Mouse (Mus musculus) liver, postnatal 0 days (tissue): ENCODE data around the gene Smco2. TPM values are rescaled to one million over a fixed set of nuclear protein-coding genes. Genes with fewer than 3 reads are reported as not detected.
A peak's percentile ranks its signal among the peaks of the same experiment; 100 is the strongest.

Experiments used
- ATAC-seq: fragments of 200-750 bp; cut with Nextera tagmentation; 2 replicates; pipeline ENCODE4 v1.8.0; 2017; ENCODE audit warnings: mild to moderate bottlenecking, moderate library complexity
- DNase-seq: peaks from one replicate; pipeline ENCODE4 v3.0.0-alpha.2; 2016
- H3K27ac ChIP-seq: fragments of 300-500 bp; sonication (generic); 2 replicates; pipeline ENCODE4 v1.5.1; 2014; ENCODE audit warnings: antibody characterized with exemption, moderate library complexity, mild to moderate bottlenecking, low read depth
- H3K27me3 ChIP-seq: fragments of 300-500 bp; sonication (generic); 2 replicates; pipeline ENCODE4 v1.6.1; 2014; ENCODE audit warnings: low read length, control low read depth, mixed read lengths; ENCODE audit not compliant: insufficient read depth
- H3K36me3 ChIP-seq: fragments of 300-500 bp; sonication (generic); replicated peaks from 2 replicates; pipeline ENCODE4 v1.6.1; 2014; ENCODE audit warnings: mild to moderate bottlenecking, control low read depth, low read length, moderate library complexity, mixed read lengths; ENCODE audit not compliant: insufficient read depth
- H3K4me1 ChIP-seq: fragments of 300-500 bp; sonication (generic); 2 replicates; pipeline ENCODE4 v1.6.1; 2014; ENCODE audit warnings: antibody characterized with exemption, mild to moderate bottlenecking, control low read depth; ENCODE audit not compliant: insufficient read depth
- H3K4me2 ChIP-seq: fragments of 300-500 bp; sonication (generic); 2 replicates; pipeline ENCODE4 v1.6.1; 2014; ENCODE audit warnings: low read depth, mild to moderate bottlenecking, low read length, moderate library complexity, mixed read lengths
- H3K4me3 ChIP-seq: fragments of 300-500 bp; sonication (generic); 2 replicates; pipeline ENCODE4 v1.5.1; 2014; ENCODE audit warnings: low read depth, low read length
- H3K9ac ChIP-seq: fragments of 300-500 bp; sonication (generic); replicated peaks from 2 replicates; pipeline ENCODE4 v1.6.1; 2014; ENCODE audit warnings: mild to moderate bottlenecking, moderate library complexity
- H3K9me3 ChIP-seq: fragments of 300-500 bp; sonication (generic); 2 replicates; pipeline ENCODE4 v1.6.1; 2016; ENCODE audit warnings: mild to moderate bottlenecking, control low read depth, low read length, mixed read lengths
- CTCF ChIP-seq: sonication (generic); IDR thresholded peaks from 2 replicates; pipeline ENCODE4 v1.5.1; 2016; ENCODE audit warnings: antibody characterized with exemption, low read depth
- EP300 ChIP-seq: IDR thresholded peaks from 2 replicates; pipeline ENCODE4 v1.6.1; 2016; ENCODE audit warnings: antibody characterized with exemption, low read depth, mild to moderate bottlenecking
- WGBS: fragments of 180-500 bp; shearing (Covaris S2); extraction: QIAGEN DNeasy Blood & Tissue Kit; methylation state at CpG from one replicate; pipeline ENCODE4 v1.1.7; 2014; ENCODE audit not compliant: insufficient replicate concordance; 5-methylcytosine and 5-hydroxymethylcytosine counted together
- polyA plus RNA-seq: library from polyadenylated mRNA; unstranded; fragments of >200 nt; fragmentation: Nextera tagmentation; extraction: Ambion mirVana; gene quantifications from 2 replicates; pipeline ENCODE4 v1.2.1, GENCODE M21; 2015

Gene Smco2
- not detected in 2 replicates for polyA plus RNA-seq

DNA sequence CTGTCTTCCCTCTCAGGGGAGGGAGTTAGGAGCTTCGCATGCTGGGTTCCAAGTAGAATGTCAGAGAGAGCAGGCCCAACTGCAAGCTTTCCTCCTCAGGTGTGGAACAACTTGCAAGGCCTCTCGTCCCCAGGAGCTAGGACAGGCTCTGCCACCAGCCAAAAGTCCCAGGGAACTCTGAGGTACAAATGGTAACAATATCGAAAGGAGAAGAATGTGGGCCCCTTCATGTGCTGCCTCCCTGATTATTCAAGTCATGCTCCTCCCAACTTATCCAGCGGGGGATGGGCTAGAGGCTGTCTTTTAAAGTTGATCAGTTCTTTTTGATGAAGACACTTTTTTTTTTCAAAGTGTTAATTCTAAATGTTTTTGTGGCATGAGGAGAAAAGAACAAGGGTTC, at the start of gene Smco2:
Smco2 (plus strand) TSS at position 55 of the 400 bp plus-strand sequence.
- no peaks in the 10 kb centered on the region for H3K36me3 ChIP-seq
- no peaks in the 10 kb centered on the region for H3K27me3 ChIP-seq
- no peaks in the 10 kb centered on the region for H3K9me3 ChIP-seq
- no peak within 1 kb of the TSS for H3K4me2 ChIP-seq
- DNase-seq (no peak), ATAC-seq (no peak)
- H3K9ac ChIP-seq: no peak within 1 kb of the TSS
- H3K4me3 ChIP-seq: no peak within 1 kb of the TSS
- H3K4me1 ChIP-seq: no peaks in the 10 kb centered on the region; the same call in 1 of the 2 replicates
- no peak within 1 kb of the TSS for H3K27ac ChIP-seq
- WGBS: 63% methylated on average over 4 of the region's 4 CpGs
- TF ChIP-seq CTCF (no peak), EP300 (no peak)

DNA sequence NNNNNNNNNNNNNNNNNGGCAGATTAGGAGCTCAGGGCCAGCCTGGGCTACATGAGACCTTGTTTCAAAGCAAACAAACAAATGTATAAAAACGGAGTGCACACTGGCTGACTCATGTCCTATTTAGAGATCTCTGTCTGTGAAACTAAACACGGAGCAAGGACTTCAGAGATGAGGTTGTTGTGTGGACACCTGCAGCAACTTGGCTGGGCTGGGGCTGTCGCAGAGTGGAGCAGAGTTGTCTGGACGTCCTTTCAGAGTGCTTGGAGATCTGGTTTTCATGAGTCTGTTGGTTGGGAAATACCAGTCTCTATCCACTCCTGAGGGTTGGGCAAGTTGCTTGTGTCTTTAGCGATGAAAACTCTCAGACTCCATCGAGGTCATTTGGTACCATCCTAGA, 39.9 kb upstream of the Smco2 start:
- Histone ChIP-seq H3K27me3 (no peaks in the 10 kb centered on the region), H3K9ac (no peak overlapping the region), H3K36me3 (no peaks in the 10 kb centered on the region), H3K9me3 (no peaks in the 10 kb centered on the region), H3K4me3 (no peak overlapping the region), H3K4me1 (no peaks in the 10 kb centered on the region), H3K27ac (no peak overlapping the region), H3K4me2 (no peak overlapping the region)
- no peak for TF ChIP-seq CTCF
- TF ChIP-seq EP300: no peak
- DNase-seq (no peak), ATAC-seq (no peak)
- WGBS: 78% methylated on average over 6 of the region's 6 CpGs

GRCm38 (mm10) chr6:146813007-146813406, 36.9 kb upstream of the Smco2 start:
- H3K36me3 ChIP-seq: no peaks in the 10 kb centered on the region
- no peaks in the 10 kb centered on the region for H3K9me3 ChIP-seq
- no peak overlapping the region for H3K4me3 ChIP-seq
- H3K4me1 ChIP-seq: no peaks in the 10 kb centered on the region
- H3K27me3 ChIP-seq: no peaks in the 10 kb centered on the region
- DNase-seq: no peak
- no peak overlapping the region for H3K27ac ChIP-seq
- H3K9ac ChIP-seq: no peak overlapping the region
- H3K4me2 ChIP-seq: no peak overlapping the region
- TF ChIP-seq CTCF: no peak
- TF ChIP-seq EP300: no peak
- 61% methylated on average over 5 of the region's 5 CpGs for WGBS
- ATAC-seq: no peak

DNA sequence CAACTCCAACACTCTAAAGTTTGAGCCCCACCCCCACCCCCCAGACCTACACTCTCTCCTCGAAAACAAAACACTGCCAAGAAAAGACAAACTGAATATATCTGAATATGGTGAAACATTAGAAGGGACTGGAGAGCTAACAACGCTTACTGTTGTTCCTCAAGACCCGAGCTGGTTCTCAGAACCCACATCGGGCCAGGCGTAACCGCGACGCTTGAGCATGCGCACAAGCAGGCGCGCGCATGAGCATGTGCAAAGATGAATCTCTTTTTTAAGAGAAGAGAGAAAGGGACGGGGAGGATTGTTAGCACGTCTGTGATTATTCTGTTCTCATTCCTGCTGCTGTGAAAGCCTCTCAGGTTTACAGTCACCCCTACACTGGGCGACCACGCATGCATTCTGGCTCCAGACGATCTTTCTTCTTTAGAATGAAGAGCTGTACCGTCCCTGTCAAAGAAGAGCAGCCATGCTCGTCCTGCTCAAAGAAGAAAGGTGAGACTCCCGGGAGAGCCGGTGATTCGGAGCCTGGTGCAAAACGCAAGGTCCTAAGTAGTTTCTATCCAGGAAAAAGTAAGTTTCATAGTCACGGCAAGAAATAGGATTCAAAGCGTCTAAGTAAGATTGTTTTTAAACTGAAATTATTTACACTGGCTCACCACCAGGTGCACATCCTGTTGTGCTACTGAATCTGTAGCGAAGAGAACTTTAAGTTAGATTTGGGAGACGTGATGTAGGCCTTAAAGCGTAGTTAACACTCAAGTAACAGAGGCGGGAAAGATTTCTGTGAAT, 29.5 kb upstream of the Smco2 start:
- TF ChIP-seq EP300 (no peak), CTCF (no peak)
- H3K36me3 ChIP-seq: no peaks in the 10 kb centered on the region
- H3K4me2 ChIP-seq: no peak overlapping the region
- H3K27me3 ChIP-seq: no peaks in the 10 kb centered on the region
- H3K9me3 ChIP-seq: no peaks in the 10 kb centered on the region
- 84% methylated on average over 29 of the region's 29 CpGs for WGBS
- H3K4me1 ChIP-seq: peaks cover 7% of the 10 kb centered on the region; the same call in 1 of the 2 replicates
- H3K27ac ChIP-seq: no peak overlapping the region
- DNase-seq: no peak
- no peak overlapping the region for H3K9ac ChIP-seq
- ATAC-seq: no peak
- H3K4me3 ChIP-seq: no peak overlapping the region

DNA sequence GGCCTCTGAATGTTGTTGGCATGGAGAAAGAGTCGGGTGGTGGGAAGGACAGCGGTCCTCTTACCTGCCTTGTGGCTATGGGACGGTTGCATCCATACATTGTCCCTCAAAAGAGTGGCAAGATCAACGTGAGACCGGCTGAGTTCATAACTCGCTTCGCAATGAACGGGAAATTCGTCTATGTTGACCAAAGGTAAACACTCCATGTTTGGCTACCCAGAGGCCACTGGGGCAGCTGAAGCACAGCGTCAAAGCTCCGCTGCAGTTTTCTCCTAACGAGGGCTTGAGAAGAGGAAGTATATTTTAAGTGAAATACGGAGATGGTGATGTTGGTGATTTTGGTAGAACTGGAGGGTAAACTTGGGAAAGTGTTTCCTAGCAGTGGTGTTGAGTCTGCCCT, 27.9 kb upstream of the Smco2 start:
- WGBS: 61% methylated on average over 13 of the region's 13 CpGs
- peak; percentile 28 for DNase-seq

GRCm38 (mm10) chr6:146824727-146825486, 25.0 kb upstream of the Smco2 start:
- ATAC-seq (0 out of 2 replicates have a peak, but pooled peaks have one; percentile 31), DNase-seq (peak; percentile 67)
- H3K27ac ChIP-seq: no peak overlapping the region
- no peaks in the 10 kb centered on the region for H3K36me3 ChIP-seq
- no peak overlapping the region for H3K4me2 ChIP-seq
- no peak overlapping the region for H3K4me3 ChIP-seq
- WGBS: 44% methylated on average over 16 of the region's 16 CpGs
- H3K27me3 ChIP-seq: no peaks in the 10 kb centered on the region
- no peaks in the 10 kb centered on the region for H3K9me3 ChIP-seq
- peaks cover 7% of the 10 kb centered on the region; the same call in 1 of the 2 replicates for H3K4me1 ChIP-seq
- H3K9ac ChIP-seq: no peak overlapping the region
- TF ChIP-seq EP300 (no peak), CTCF (peak; percentile 93)

More for the DNA sequence above, 27.9 kb upstream of the Smco2 start:
- Histone ChIP-seq H3K9me3 (no peaks in the 10 kb centered on the region), H3K27ac (no peak overlapping the region), H3K9ac (no peak overlapping the region), H3K4me2 (no peak overlapping the region), H3K36me3 (no peaks in the 10 kb centered on the region), H3K27me3 (no peaks in the 10 kb centered on the region), H3K4me1 (peaks cover 7% of the 10 kb centered on the region; the same call in 1 of the 2 replicates), H3K4me3 (no peak overlapping the region)
- ATAC-seq: peak; percentile 78
- no peak for TF ChIP-seq CTCF
- TF ChIP-seq EP300: no peak
